Mouse (Mus musculus) lung, postnatal 0 days (tissue): ENCODE data around the gene Ccr1l1.

Experiments
- CTCF ChIP-seq: IDR thresholded peaks from 2 replicates; pipeline ENCODE4 v1.5.1; 2016; ENCODE audit warnings: antibody characterized with exemption, mild to moderate bottlenecking
- EP300 ChIP-seq: IDR thresholded peaks from 2 replicates; pipeline ENCODE4 v1.6.1; 2016; ENCODE audit warnings: antibody characterized with exemption, mild to moderate bottlenecking, control low read depth

- TF ChIP-seq EP300 (no peak), CTCF (no peak)
Observed at GRCm38 (mm10) chr9:123929936-123930335, 48.3 kb downstream of the Ccr1l1 start.
